Mouse (Mus musculus) spleen, adult 2 months (tissue): ENCODE results near the gene Itgb7.

Experiments used
- CTCF ChIP-seq: fragments of 200-500 bp; IDR thresholded peaks from 2 replicates; pipeline ENCODE4 v1.5.1; 2011; ENCODE audit warnings: mild to moderate bottlenecking, inconsistent platforms; ENCODE audit not compliant: insufficient read depth, insufficient read length, insufficient replicate concordance; ENCODE audit errors: extremely low read depth
- POLR2A ChIP-seq: fragments of 200-500 bp; IDR thresholded peaks from 2 replicates; pipeline ENCODE4 v1.6.1; 2011; ENCODE audit warnings: low read depth, low read length, inconsistent platforms

DNA sequence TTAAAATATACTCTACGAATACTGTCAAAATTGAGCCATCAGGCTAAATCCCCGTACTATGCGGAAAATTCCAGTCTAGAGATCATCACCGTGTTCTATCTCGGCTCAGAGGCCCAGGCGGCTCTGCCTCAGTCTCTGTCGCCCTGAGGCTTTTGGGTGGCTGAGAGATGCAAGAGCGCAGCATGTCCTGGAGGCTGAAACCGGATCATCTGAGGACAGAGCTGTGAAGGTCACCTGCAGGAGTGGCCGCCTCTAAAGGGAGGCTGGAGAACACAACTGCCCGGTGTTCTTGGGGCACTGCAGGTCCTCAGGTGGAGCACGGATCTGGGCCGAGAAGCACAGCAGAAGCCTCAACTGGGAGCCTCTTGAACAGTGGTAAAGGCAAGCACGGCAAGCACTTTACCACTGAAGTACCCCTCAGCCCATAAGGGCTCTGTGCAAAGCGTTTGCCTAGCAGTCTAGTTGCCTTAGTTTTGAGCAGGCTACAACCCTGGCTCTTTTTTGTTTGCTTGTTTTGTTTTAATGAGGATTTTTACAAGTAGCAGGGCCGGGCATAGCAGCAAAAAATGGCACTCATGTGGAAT is 55.9 kb downstream of the Itgb7 start:
- no peak for TF ChIP-seq POLR2A
- no peak for TF ChIP-seq CTCF
